In genomic region chr14:122194630-122195029, GRCm38 (mm10) we compare ENCODE assay signal across 17 mouse cellular contexts.
"Had no signal": no experiment of that assay in that cellular context is flagged by ENCODE, and none has a peak within 500 bp of the region (broad histone marks: within the 10 kb centered on the region; RNA-seq: fewer than 3 reads in every experiment).

No protein-coding gene starts in this region.

- ATAC-seq: liver, postnatal 0 days; lung, postnatal 0 days; midbrain, embryonic 13.5 days; midbrain, embryonic 15.5 days had no signal

- H3K27ac ChIP-seq: lung, embryonic 15.5 days; macrophage; midbrain, embryonic 13.5 days; midbrain, embryonic 15.5 days; neural tube, embryonic 12.5 days; stomach, embryonic 15.5 days; stomach, postnatal 0 days had no signal

- H3K27me3 ChIP-seq: lung, embryonic 15.5 days; midbrain, embryonic 13.5 days; midbrain, embryonic 15.5 days; neural tube, embryonic 12.5 days; stomach, embryonic 15.5 days had no signal

- H3K4me3 ChIP-seq: lung, embryonic 15.5 days; megakaryocyte, embryonic 14.5 days; midbrain, embryonic 13.5 days; midbrain, embryonic 15.5 days; neural tube, embryonic 12.5 days; stomach, embryonic 15.5 days had no signal

- H3K9ac ChIP-seq: liver, postnatal 0 days; lung, embryonic 15.5 days; midbrain, embryonic 13.5 days; midbrain, embryonic 15.5 days; neural tube, embryonic 12.5 days; stomach, embryonic 15.5 days had no signal

- H3K9me3 ChIP-seq: lung, embryonic 15.5 days; midbrain, embryonic 15.5 days; stomach, embryonic 15.5 days had no signal

- H3K4me2 ChIP-seq: lung, embryonic 15.5 days; midbrain, embryonic 13.5 days; midbrain, embryonic 15.5 days; neural tube, embryonic 12.5 days; stomach, embryonic 15.5 days had no signal

- H3K36me3 ChIP-seq: lung, embryonic 15.5 days; midbrain, embryonic 13.5 days; midbrain, embryonic 15.5 days; neural tube, embryonic 12.5 days; stomach, embryonic 15.5 days had no signal

- DNase-seq: liver, postnatal 0 days; lung, adult 2 months; lung, postnatal 14 days; lung, postnatal 36 days; right cerebral cortex, postnatal 14 days; thymus, adult 2 months; thymus, postnatal 25 days; thymus, postnatal 4 days had no signal

- H3K4me1 ChIP-seq: lung, embryonic 15.5 days; midbrain, embryonic 13.5 days; midbrain, embryonic 15.5 days; neural tube, embryonic 12.5 days; stomach, embryonic 15.5 days had no signal
